Mouse (Mus musculus) ES-E14 (cell line): ENCODE measurements around the gene Gm10220. TPM values are rescaled to one million over a fixed set of nuclear protein-coding genes. Genes with fewer than 3 reads are reported as not detected.
"Not testable (repeated sequence)": the region's sequence is repeated elsewhere in the genome, so short reads cannot be mapped to it uniquely, and the experiment has no call there.

ENCODE experiments used
- DNase-seq: peaks from one replicate; pipeline ENCODE4 v3.0.0-alpha.2; 2013; ENCODE audit warnings: low read depth, low spot score
- H3K27ac ChIP-seq: 2 replicates; pipeline ENCODE4 v1.5.1; 2012; ENCODE audit warnings: low read depth, mild to moderate bottlenecking, low read length, moderate library complexity, mixed read lengths; ENCODE audit not compliant: poor library complexity, insufficient read depth, severe bottlenecking
- H3K36me3 ChIP-seq: 2 replicates; pipeline ENCODE4 v1.6.1; 2012; ENCODE audit warnings: mild to moderate bottlenecking, low read length, moderate library complexity, mixed read lengths; ENCODE audit not compliant: control insufficient read depth, poor library complexity, insufficient read depth, severe bottlenecking
- H3K4me1 ChIP-seq, 2 experiments: fragments of 150-350 bp in 1 of 2; sonication (generic) in 1 of 2; 2 replicates each; pipeline ENCODE4 v1.6.1; 2012; ENCODE audit warnings: low read length in 2 of 2, mild to moderate bottlenecking in 1 of 2, mixed read lengths in 1 of 2; ENCODE audit not compliant: control insufficient read depth in 2 of 2, insufficient read depth in 2 of 2, poor library complexity in 1 of 2
- H3K4me3 ChIP-seq, 2 experiments: fragments of 150-350 bp in 1 of 2; sonication (generic) in 1 of 2; 2 replicates each; pipeline ENCODE4 v1.5.1; 2012; ENCODE audit warnings: low read length in 2 of 2, low read depth in 1 of 2, mild to moderate bottlenecking in 1 of 2, mixed read lengths in 1 of 2; ENCODE audit not compliant: insufficient read depth in 1 of 2, poor library complexity in 1 of 2, severe bottlenecking in 1 of 2
- H3K9ac ChIP-seq: 2 replicates; pipeline ENCODE4 v1.6.1; 2012; ENCODE audit warnings: low read depth, mild to moderate bottlenecking, low read length, mixed read lengths; ENCODE audit not compliant: poor library complexity, insufficient read depth, severe bottlenecking
- H3K9me3 ChIP-seq: fragments of 150-350 bp; sonication (generic); 2 replicates; pipeline ENCODE4 v1.6.1; 2012; ENCODE audit warnings: low read depth, mild to moderate bottlenecking, low read length; ENCODE audit not compliant: control insufficient read depth, insufficient read depth
- CHD2 ChIP-seq: IDR thresholded peaks from 2 replicates; pipeline ENCODE4 v1.6.1; 2014; ENCODE audit warnings: mild to moderate bottlenecking, low read depth, low read length, inconsistent platforms
- HCFC1 ChIP-seq: IDR thresholded peaks from 2 replicates; pipeline ENCODE4 v1.6.1; 2012; ENCODE audit warnings: low read length, inconsistent platforms, borderline replicate concordance; ENCODE audit not compliant: insufficient read depth
- MAFK ChIP-seq: IDR thresholded peaks from 2 replicates; pipeline ENCODE4 v1.6.1; 2014; ENCODE audit warnings: mild to moderate bottlenecking, low read depth, low read length, inconsistent platforms; ENCODE audit not compliant: insufficient read depth
- ZC3H11A ChIP-seq: IDR thresholded peaks from 2 replicates; pipeline ENCODE4 v1.6.1; 2012; ENCODE audit warnings: low read depth, mild to moderate bottlenecking, inconsistent platforms, low read length, borderline replicate concordance
- ZNF384 ChIP-seq: IDR thresholded peaks from 2 replicates; pipeline ENCODE4 v1.6.1; 2012; ENCODE audit warnings: low read depth, low read length, inconsistent platforms
- in situ Hi-C, 2 experiments: fragments of 600-800 bp; cut with MboI; formaldehyde crosslinking; loops; one replicate each; pipeline ENCODE4 v1.15.1; 2025; ENCODE audit warnings: low sequenced_read_pairs in 2 of 2, inconsistent platforms in 1 of 2; ENCODE audit not compliant: unreplicated experiment in 2 of 2
- total RNA-seq: library from RNA; depleted of rRNA; stranded (reverse); fragments of 300-350 nt; gene quantifications from 2 replicates; pipeline ENCODE4 v1.2.3, GENCODE M21; 2012

Gene Gm10220
- total RNA-seq, 1 experiment: not detected

- H3K27ac ChIP-seq: no peak overlapping the region
- in situ Hi-C loops: no loop called here
- H3K4me1 ChIP-seq: no peaks in the 10 kb centered on the region
- no peak for TF ChIP-seq MAFK
- TF ChIP-seq CHD2: no peak
- no peak for TF ChIP-seq ZC3H11A
- no peak for TF ChIP-seq HCFC1
- TF ChIP-seq ZNF384: no peak
- no peaks in the 10 kb centered on the region for H3K9me3 ChIP-seq
- no peak for DNase-seq
- no peak overlapping the region for H3K9ac ChIP-seq
- H3K36me3 ChIP-seq: no peaks in the 10 kb centered on the region
- H3K4me3 ChIP-seq: no peak overlapping the region
Observed at GRCm38 (mm10) chr5:26157396-26158170, 36.4 kb upstream of the Gm10220 start.

- no peaks in the 10 kb centered on the region for H3K4me1 ChIP-seq
- H3K27ac ChIP-seq: no peak overlapping the region
- in situ Hi-C loops: no loop called here
- H3K36me3 ChIP-seq: no peaks in the 10 kb centered on the region
- no peak overlapping the region for H3K4me3 ChIP-seq
- no peak for DNase-seq
- TF ChIP-seq CHD2: no peak
- TF ChIP-seq ZNF384: no peak
- no peak overlapping the region for H3K9ac ChIP-seq
- H3K9me3 ChIP-seq: no peaks in the 10 kb centered on the region
Observed at GRCm38 (mm10) chr5:26142891-26143290, 21.7 kb upstream of the Gm10220 start.

- DNase-seq, H3K4me3 ChIP-seq, H3K27ac ChIP-seq, H3K4me1 ChIP-seq, in situ Hi-C loops, H3K9ac ChIP-seq, H3K36me3 ChIP-seq, H3K9me3 ChIP-seq: not testable (repeated sequence)
Observed at GRCm38 (mm10) chr5:26105262-26105661, 16.0 kb downstream of the Gm10220 start, which contains the start of gene 5031410I06Rik. Gene 5031410I06Rik (minus strand): TSS chr5:26105362.

- H3K9ac ChIP-seq, H3K4me1 ChIP-seq, H3K9me3 ChIP-seq, H3K36me3 ChIP-seq, DNase-seq, H3K4me3 ChIP-seq, in situ Hi-C loops, H3K27ac ChIP-seq: not testable (repeated sequence)
Observed at GRCm38 (mm10) chr5:26089191-26089590, 32.0 kb downstream of the Gm10220 start, which contains the start of gene Gm10471. Gene Gm10471 (minus strand): TSS chr5:26089291.

- H3K4me1 ChIP-seq, H3K4me3 ChIP-seq, H3K9ac ChIP-seq, in situ Hi-C loops, H3K27ac ChIP-seq, H3K9me3 ChIP-seq, H3K36me3 ChIP-seq: not testable (repeated sequence)
- DNase-seq: peak; percentile 15
Observed at GRCm38 (mm10) chr5:26079023-26079422, 42.2 kb downstream of the Gm10220 start.
